Mouse (Mus musculus): Measurements from ENCODE around the gene Slc44a3. TPM values are rescaled to one million over a fixed set of nuclear protein-coding genes. Genes with fewer than 3 reads are reported as not detected.
A peak's percentile ranks its signal among the peaks of the same experiment; 100 is the strongest.

Slc44a3 gene
- total RNA-seq, 2 experiments from 2014 or later = not detected

- intact Hi-C loops (cut with DNase I) = no loop called here
- DNase-seq (ENCODE audit: low spot score) = no peak
Observed at GRCm38 (mm10) chr3:121433968-121434533, 98.2 kb downstream of the Slc44a3 start.

- intact Hi-C loops (cut with DNase I) = no loop called here
- no peak for DNase-seq (ENCODE audit: low spot score)
Observed at GRCm38 (mm10) chr3:121433359-121433758, 98.8 kb downstream of the Slc44a3 start.

- no peak for DNase-seq (ENCODE audit: low spot score)
- intact Hi-C loops (cut with DNase I) = no loop called here
Observed at GRCm38 (mm10) chr3:121430289-121430936, 101.8 kb downstream of the Slc44a3 start.

- DNase-seq (ENCODE audit: low spot score) = no peak
- intact Hi-C loops (cut with DNase I) = loop anchor here (5.0 kb wide), 2 partner anchors 62 to 122 kb away; no protein-coding TSS in a partner anchor
Observed at GRCm38 (mm10) chr3:121429469-121429868, 102.7 kb downstream of the Slc44a3 start.

- intact Hi-C loops (cut with DNase I) = loop anchor here (5.0 kb wide), 2 partner anchors 61 to 121 kb away; no protein-coding TSS in a partner anchor
- DNase-seq (ENCODE audit: low spot score) = no peak
Observed at GRCm38 (mm10) chr3:121428696-121429259, 103.4 kb downstream of the Slc44a3 start.

GRCm38 (mm10) chr3:121428230-121428629 is 104.0 kb downstream of the Slc44a3 start:
- intact Hi-C loops (cut with DNase I) = loop anchor here (5.0 kb wide), 2 partner anchors 61 to 121 kb away; no protein-coding TSS in a partner anchor
- no peak for DNase-seq (ENCODE audit: low spot score)

- intact Hi-C loops (cut with DNase I) = loop anchor here (2.0 to 5.0 kb wide), 3 partner anchors 60 to 120 kb away; no protein-coding TSS in a partner anchor
- DNase-seq (ENCODE audit: low spot score) = peak; percentile 59
Observed at GRCm38 (mm10) chr3:121427520-121427908, 104.7 kb downstream of the Slc44a3 start.

GRCm38 (mm10) chr3:121426621-121427519 is 105.3 kb downstream of the Slc44a3 start:
- DNase-seq (ENCODE audit: low spot score) = peak; percentile 78
- intact Hi-C loops (cut with DNase I) = loop anchor here (2.0 to 5.0 kb wide), 3 partner anchors 60 to 120 kb away; no protein-coding TSS in a partner anchor

GRCm38 (mm10) chr3:121425861-121426620 is 106.2 kb downstream of the Slc44a3 start, which contains the start of gene Cnn3:
Cnn3 (plus strand) TSS chr3:121426497.
- peak; percentile 87 for DNase-seq (ENCODE audit: low spot score)
- intact Hi-C loops (cut with DNase I) = loop anchor here (2.0 to 5.0 kb wide), 3 partner anchors 59 to 119 kb away; no protein-coding TSS in a partner anchor

- intact Hi-C loops (cut with DNase I) = loop anchor here (5.0 kb wide), 1 partner anchor 90 kb away; no protein-coding TSS in a partner anchor
- no peak for DNase-seq (ENCODE audit: low spot score)
Observed at GRCm38 (mm10) chr3:121422405-121422804, 109.8 kb downstream of the Slc44a3 start.

- DNase-seq (ENCODE audit: low spot score) = no peak
- intact Hi-C loops (cut with DNase I) = no loop called here
Observed at GRCm38 (mm10) chr3:121418850-121419435, 113.3 kb downstream of the Slc44a3 start.

GRCm38 (mm10) chr3:121418251-121418601 is 114.0 kb downstream of the Slc44a3 start:
- intact Hi-C loops (cut with DNase I) = no loop called here
- no peak for DNase-seq (ENCODE audit: low spot score)

- intact Hi-C loops (cut with DNase I) = no loop called here
- DNase-seq (ENCODE audit: low spot score) = no peak
Observed at GRCm38 (mm10) chr3:121417379-121418250, 114.6 kb downstream of the Slc44a3 start.

- DNase-seq (ENCODE audit: low spot score) = no peak
- intact Hi-C loops (cut with DNase I) = no loop called here
Observed at GRCm38 (mm10) chr3:121416171-121417154, 115.7 kb downstream of the Slc44a3 start.

- intact Hi-C loops (cut with DNase I) = no loop called here
- DNase-seq (ENCODE audit: low spot score) = no peak
Observed at GRCm38 (mm10) chr3:121411450-121411849, 120.8 kb downstream of the Slc44a3 start.
